Mouse (Mus musculus) ES-Bruce4 (cell line): ENCODE measurements around the gene Slc35d3.

Experiments
- CTCF ChIP-seq: IDR thresholded peaks from one replicate; pipeline ENCODE4 v1.8.1; 2011; ENCODE audit warnings: low read depth, low read length
- EP300 ChIP-seq: IDR thresholded peaks from 2 replicates; pipeline ENCODE4 v1.6.1; 2011; ENCODE audit warnings: low read depth, low read length; ENCODE audit not compliant: insufficient read depth
- POLR2A ChIP-seq: IDR thresholded peaks from one replicate; pipeline ENCODE4 v1.8.1; 2011; ENCODE audit warnings: low read length; ENCODE audit not compliant: insufficient read depth

DNA sequence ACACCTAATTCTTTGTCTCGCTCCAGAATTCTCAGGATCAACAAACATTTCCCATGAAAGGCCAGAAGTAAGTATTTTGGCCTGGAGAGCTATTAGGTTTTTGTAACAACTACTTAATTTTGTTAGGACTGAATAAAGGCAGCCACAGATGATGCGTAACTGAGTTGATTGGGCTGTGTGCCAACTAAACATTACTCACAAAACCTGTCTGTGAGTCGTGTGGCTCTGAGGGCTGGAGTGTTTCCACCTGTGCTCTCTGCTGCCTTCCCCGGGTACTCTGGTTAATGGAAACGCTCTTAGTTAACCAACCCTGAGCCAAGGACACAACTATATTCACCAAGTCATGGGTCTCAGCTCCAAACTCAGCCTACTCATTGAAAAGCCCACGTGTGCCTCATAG lies 41.9 kb upstream of the Slc35d3 start:
- TF ChIP-seq CTCF (no peak), POLR2A (no peak), EP300 (no peak)
